Mouse (Mus musculus) right cerebral cortex, adult 2 months (tissue): Measurements from ENCODE around the gene Amy2a3.
"Not testable (repeated sequence)": the region's sequence is repeated elsewhere in the genome, so short reads cannot be mapped to it uniquely, and the experiment has no call there.

Experiments used
- DNase-seq, 2 experiments: peaks; one replicate each; pipeline ENCODE4 v3.0.0; 2021 to 2022; ENCODE audit warnings: low spot score in 2 of 2

The Amy2a3 gene

DNA sequence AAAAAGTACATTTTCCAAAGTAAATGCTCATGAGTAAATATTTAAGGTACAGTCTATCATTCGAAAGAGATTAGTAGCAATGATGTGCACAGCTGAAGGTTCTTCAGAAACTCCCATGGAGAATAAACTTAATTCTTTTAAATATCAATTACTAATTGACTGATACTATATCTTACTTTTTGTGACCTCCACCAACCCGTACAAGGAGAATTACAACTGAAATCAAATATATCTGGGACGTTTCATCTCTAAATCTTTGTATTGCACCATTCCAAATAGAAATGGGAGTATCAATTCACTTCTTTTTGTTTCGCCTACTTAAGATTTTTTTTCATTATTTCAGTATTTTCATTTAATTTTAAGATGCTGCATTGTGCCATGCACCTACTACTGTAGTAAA, at the start of gene Amy2a3:
Gene Amy2a3, minus strand, starts transcription at position 101 of the 400 bp plus-strand sequence.
- not testable (repeated sequence) for DNase-seq

- DNase-seq = not testable (repeated sequence)
Observed at GRCm38 (mm10) chr3:113356558-113356957, 32.7 kb upstream of the Amy2a3 start, which contains the start of gene Amy2a2. Gene Amy2a2, minus strand, starts transcription at chr3:113356658.

- not testable (repeated sequence) for DNase-seq
Observed at GRCm38 (mm10) chr3:113345484-113345883, 21.6 kb upstream of the Amy2a3 start.

- not testable (repeated sequence) for DNase-seq
Observed at GRCm38 (mm10) chr3:113312937-113313336, 10.9 kb downstream of the Amy2a3 start.

- DNase-seq = not testable (repeated sequence)
Observed at GRCm38 (mm10) chr3:113291349-113291748, 32.5 kb downstream of the Amy2a3 start, which contains the start of gene Amy2a4. Gene Amy2a4, minus strand, starts transcription at chr3:113291449.

GRCm38 (mm10) chr3:113280285-113280684, 43.6 kb downstream of the Amy2a3 start:
- DNase-seq = not testable (repeated sequence)

DNA sequence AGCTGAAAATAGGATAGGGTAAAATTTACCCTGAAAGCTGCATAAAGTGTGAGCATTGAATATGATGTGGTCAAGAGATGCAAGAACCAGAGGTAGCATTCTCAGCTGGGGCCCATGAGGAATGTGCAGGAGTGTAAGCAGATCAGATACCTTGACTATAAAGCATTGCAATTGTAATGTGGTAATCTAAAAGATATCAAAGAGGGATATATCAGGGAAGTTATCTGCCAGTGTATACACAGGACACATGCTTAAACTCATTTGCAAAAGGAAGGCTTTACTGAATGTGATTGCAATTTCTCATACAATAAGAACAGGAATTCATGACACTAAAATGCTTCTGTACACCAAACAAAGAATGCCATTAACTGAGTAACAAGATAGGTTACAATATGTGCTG, 44.3 kb downstream of the Amy2a3 start:
- DNase-seq = not testable (repeated sequence)
